Mouse (Mus musculus) splenic B cell, adult 2 months (primary cell): ENCODE results near the gene Ccdc73.
"Not testable (repeated sequence)": the region's sequence is repeated elsewhere in the genome, so short reads cannot be mapped to it uniquely, and the experiment has no call there.

Source experiments
- DNase-seq: peaks from one replicate; pipeline ENCODE4 v3.0.0-alpha.2; 2011; ENCODE audit warnings: low read depth, low spot score
- H3K27me3 ChIP-seq: 2 replicates; pipeline ENCODE4 v1.6.1; 2012; ENCODE audit warnings: mild to moderate bottlenecking, low read length, moderate library complexity, mixed read lengths; ENCODE audit not compliant: control insufficient read depth, poor library complexity, insufficient read depth, severe bottlenecking
- H3K36me3 ChIP-seq: 2 replicates; pipeline ENCODE4 v1.6.1; 2012; ENCODE audit warnings: mild to moderate bottlenecking, low read length, moderate library complexity, mixed read lengths; ENCODE audit not compliant: control insufficient read depth, poor library complexity, insufficient read depth, severe bottlenecking

The Ccdc73 gene

DNA sequence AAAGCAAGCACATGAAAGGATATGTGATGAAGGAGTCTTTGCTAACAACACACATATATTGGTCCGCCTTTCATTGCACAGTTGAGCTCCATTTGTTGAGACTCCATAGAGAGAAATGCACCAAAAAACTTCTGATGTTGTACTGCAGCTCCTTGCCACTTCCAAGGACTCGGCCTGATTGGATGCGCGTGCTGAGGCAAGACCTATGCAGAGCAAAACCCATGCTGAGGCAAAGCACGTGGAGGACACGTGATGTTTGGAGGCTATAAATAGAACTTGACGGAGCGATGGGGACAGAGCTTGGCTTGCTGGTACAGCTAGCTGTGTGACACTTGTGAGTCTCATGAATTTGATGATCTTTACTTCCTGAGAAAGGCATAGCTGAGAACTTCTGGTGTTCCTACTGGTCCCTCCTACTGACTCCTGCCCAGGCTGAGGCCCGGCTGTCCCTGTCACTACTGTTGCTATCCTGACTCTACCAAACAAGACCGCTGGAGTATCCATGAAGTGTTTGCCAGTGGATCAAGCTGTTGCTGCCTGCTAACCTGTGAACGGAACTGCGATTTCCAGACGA lies at the start of gene Ccdc73:
Ccdc73 (plus strand) TSS at position 524 of the 574 bp plus-strand sequence.
- DNase-seq, result no peak
- Histone ChIP-seq H3K36me3 (no peaks in the 10 kb centered on the region), H3K27me3 (no peaks in the 10 kb centered on the region)

DNA sequence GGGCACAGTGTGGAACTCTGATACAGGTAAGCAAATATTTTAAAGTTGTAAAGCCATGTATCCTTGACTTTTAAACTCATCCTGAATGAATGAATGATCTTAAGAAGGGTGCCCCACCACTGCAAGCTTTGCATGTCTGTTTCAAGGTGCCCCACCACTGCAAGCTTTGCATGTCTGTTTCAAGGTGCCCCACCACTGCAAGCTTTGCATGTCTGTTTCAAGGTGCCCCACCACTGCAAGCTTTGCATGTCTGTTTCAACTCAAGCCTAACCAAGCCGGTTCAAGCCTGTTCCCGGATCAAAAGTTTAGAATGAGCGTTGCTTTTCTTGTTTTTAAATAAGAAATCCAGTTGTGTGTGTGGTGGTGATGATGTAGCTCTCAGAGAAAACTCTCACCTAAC lies 48.8 kb upstream of the Ccdc73 start:
- H3K36me3 ChIP-seq, DNase-seq, H3K27me3 ChIP-seq: not testable (repeated sequence)

DNA sequence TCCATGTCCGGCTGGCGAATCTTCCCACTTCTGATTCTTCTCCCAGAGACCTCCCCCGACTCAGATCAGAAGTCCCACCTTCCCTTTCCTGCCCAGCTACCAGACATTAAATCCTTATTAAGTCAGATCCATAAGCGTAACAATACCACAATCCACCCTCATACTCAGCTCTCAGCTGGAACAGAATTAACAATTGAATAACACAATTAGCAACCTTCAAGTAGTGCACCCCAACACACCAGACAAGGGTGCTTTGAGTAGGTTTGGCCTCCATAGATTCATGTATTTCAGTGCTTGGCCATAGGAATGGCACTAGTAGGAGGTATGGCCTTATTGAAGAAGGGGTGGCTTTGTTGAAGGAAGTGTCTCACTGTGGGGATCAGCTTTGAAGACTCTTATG lies 41.4 kb upstream of the Ccdc73 start:
- DNase-seq, result no peak
- H3K36me3 ChIP-seq, result no peaks in the 10 kb centered on the region
- H3K27me3 ChIP-seq, result no peaks in the 10 kb centered on the region

GRCm38 (mm10) chr2:104832486-104832885 lies 35.1 kb upstream of the Ccdc73 start:
- Histone ChIP-seq H3K27me3 (no peaks in the 10 kb centered on the region), H3K36me3 (no peaks in the 10 kb centered on the region)
- no peak for DNase-seq

DNA sequence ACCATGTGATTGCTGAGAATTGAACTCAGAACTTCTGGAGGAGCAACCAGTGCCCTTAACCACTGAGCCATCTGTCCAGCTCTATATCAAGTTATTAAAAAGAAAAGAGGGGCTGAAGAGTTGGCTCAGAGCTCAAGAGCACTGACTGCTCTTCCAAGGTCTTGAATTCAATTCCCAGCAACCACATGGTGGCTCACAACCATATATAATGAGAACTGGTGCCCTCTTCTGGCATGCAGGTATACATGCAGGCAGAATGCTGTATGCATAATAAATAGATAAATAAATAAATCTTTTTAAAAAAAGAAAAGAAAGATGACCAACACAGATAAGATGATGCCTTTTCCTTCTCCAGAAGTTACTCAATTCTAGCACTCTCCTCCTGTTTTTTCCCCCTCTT lies 26.6 kb upstream of the Ccdc73 start:
- DNase-seq, result no peak
- Histone ChIP-seq H3K27me3 (no peaks in the 10 kb centered on the region), H3K36me3 (no peaks in the 10 kb centered on the region)

- DNase-seq, result no peak
- Histone ChIP-seq H3K27me3 (no peaks in the 10 kb centered on the region), H3K36me3 (no peaks in the 10 kb centered on the region)
Observed at GRCm38 (mm10) chr2:104841736-104842135, 25.9 kb upstream of the Ccdc73 start.

DNA sequence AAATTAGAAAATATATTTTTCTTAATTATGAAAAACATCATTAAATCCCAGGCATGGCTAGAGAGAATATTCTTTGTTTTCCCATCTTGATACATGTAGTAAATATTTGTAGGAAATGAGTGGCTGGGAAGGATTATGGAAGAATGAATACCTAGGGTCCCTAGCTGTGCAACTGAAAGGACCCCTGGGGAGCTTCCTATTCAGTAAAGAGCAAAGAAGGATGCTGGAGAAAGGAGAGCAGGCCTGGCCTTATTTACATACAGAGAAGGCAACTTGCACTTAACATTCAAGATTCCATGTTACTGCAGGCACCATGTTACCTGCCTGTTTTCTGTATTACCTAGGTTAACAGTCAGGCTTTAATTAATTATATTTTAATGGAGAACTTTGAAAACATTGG lies 25.0 kb upstream of the Ccdc73 start:
- H3K27me3 ChIP-seq, result no peaks in the 10 kb centered on the region
- DNase-seq, result no peak
- H3K36me3 ChIP-seq, result no peaks in the 10 kb centered on the region

DNA sequence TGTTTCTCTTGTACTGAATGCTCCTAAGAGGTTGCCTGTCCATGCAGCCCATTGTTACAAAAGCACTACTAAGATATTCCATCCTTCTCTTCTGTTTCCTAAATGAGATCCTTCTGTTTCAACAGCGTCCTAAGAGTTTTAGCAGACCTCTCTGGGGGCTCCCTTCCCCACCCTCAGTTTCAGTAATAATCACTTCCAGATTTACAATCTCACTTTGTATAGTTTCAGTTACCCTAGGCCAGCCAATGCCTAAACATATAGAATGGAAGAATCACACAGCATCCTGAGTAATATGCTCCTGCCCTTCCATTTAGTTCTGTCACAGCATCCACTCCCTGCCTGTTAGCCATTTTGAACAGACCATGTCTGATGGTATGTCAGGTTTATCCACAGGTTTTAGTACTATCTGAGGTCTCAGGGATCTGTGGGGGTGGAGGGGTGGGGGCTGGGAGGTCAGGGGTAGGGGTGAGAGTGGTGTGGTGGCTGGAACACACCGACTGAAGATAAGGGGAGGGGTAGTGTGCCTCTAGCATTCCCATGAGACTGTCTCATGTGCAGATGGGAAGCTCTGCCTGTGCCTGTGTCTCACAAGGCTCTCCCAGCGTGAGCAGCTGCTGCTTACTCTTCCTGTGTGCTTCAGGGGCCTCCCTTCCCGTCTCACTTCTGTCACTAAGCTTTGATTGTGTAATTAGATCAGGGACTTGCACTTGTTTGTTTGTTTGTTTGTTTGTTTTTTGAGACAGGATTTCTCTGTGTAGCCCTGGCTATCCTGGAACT lies 20.8 kb upstream of the Ccdc73 start:
- no peak for DNase-seq
- Histone ChIP-seq H3K27me3 (no peaks in the 10 kb centered on the region; the same call in 1 of the 2 replicates), H3K36me3 (no peaks in the 10 kb centered on the region)

DNA sequence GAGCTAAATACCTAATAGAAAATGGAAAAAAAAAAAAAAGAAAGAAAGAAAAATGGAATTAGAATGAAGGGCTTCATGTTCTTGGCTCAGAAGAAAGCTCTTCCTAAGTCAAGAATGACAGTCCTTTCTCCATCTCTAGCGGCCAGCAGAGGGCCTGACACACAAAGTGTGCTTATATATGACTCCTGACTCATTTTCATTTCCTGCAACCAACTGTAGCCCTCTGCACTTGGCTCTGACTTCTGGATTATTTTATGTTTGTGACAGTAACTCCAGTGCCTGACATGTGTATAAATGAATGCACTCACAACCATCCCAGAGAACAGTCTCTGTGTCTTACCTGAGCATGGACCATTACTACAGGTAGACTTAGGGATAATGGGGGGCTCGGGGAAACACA lies 20.0 kb upstream of the Ccdc73 start:
- H3K27me3 ChIP-seq, result no peaks in the 10 kb centered on the region; the same call in 1 of the 2 replicates
- no peaks in the 10 kb centered on the region for H3K36me3 ChIP-seq
- peak; percentile 66 for DNase-seq

- Histone ChIP-seq H3K27me3 (no peaks in the 10 kb centered on the region; the same call in 1 of the 2 replicates), H3K36me3 (no peaks in the 10 kb centered on the region)
- peak; percentile 58 for DNase-seq
Observed at GRCm38 (mm10) chr2:104848235-104849161, 19.1 kb upstream of the Ccdc73 start.

GRCm38 (mm10) chr2:104849276-104849990 lies 18.2 kb upstream of the Ccdc73 start, which contains the start of gene Prrg4:
TSS of gene Prrg4 (minus strand) at chr2:104849876.
- H3K36me3 ChIP-seq, result no peaks in the 10 kb centered on the region
- peak; percentile 73 for DNase-seq
- no peaks in the 10 kb centered on the region; the same call in 1 of the 2 replicates for H3K27me3 ChIP-seq

DNA sequence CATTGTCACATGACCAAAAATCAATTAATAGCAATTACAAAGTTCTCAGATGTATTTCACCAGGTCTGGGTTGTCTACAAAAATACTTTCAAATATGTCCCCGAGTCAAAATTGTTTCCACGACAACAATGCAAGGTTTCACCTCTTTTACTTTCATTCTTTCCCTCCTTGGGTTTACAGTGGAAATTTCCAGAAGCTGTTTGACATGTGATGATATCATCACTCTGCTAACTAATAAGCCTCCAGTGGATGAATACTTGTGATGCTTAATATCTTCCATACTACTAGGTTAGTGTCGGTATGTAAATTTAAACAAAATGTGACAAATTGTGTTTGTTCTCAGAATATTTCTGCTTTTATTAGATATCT lies 17.6 kb upstream of the Ccdc73 start:
- no peaks in the 10 kb centered on the region; the same call in 1 of the 2 replicates for H3K27me3 ChIP-seq
- no peaks in the 10 kb centered on the region for H3K36me3 ChIP-seq
- DNase-seq, result peak; percentile 65

- Histone ChIP-seq H3K36me3 (no peaks in the 10 kb centered on the region), H3K27me3 (no peaks in the 10 kb centered on the region; the same call in 1 of the 2 replicates)
- DNase-seq, result no peak
Observed at GRCm38 (mm10) chr2:104851686-104852085, 15.9 kb upstream of the Ccdc73 start.

DNA sequence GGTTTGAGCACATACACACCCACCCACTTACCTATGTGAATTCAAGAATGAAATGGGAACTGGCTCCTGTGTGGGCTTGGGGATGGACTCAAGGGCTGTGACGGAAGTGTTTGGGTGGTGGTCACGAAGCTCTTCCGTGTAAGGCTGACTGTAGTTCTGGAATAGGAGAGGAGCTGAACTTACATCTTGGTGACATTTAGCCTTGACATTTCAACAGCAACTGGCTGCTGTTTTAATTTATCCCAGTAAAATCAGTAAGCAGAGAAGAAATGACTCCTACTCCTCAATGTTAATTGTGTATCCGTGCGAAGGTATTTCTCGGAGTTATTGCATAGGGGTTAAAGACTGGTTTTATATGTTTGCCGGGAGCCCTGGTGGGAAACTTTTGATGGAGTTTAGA lies 15.1 kb upstream of the Ccdc73 start:
- Histone ChIP-seq H3K27me3 (no peaks in the 10 kb centered on the region; the same call in 1 of the 2 replicates), H3K36me3 (no peaks in the 10 kb centered on the region)
- DNase-seq, result no peak
